Mouse (Mus musculus): ENCODE results near the gene Max.
A peak's percentile ranks its signal among the peaks of the same experiment; 100 is the strongest.

Max gene

GRCm38 (mm10) chr12:76954698-76955423 is 7.1 kb downstream of the Max start:
- DNase-seq, result peak; percentile 80

- DNase-seq, result no peak
These were observed 8.1 kb downstream of the Max start for GRCm38 (mm10) chr12:76953750-76954363.

GRCm38 (mm10) chr12:76950330-76950729 is 11.7 kb downstream of the Max start:
- DNase-seq, result no peak

DNA sequence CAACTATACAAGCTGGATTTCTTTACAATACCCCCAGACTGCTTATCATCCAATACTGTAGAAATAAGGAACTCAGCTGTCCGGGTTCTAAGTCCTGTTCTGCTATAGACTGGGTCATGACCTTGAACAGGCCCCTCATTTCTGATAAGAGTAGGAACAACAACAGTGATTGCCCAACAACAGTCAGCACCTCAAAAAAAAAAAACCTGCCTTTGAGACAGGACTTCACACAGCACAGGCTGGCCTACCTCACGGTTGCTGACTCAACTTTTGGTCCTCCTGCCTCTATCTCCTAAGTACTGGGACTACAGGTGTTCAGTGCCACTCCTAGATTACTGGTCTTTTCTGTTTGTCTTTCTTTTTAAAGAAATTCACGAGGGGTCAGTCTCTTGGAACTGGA is 13.2 kb downstream of the Max start:
- DNase-seq, result no peak

DNA sequence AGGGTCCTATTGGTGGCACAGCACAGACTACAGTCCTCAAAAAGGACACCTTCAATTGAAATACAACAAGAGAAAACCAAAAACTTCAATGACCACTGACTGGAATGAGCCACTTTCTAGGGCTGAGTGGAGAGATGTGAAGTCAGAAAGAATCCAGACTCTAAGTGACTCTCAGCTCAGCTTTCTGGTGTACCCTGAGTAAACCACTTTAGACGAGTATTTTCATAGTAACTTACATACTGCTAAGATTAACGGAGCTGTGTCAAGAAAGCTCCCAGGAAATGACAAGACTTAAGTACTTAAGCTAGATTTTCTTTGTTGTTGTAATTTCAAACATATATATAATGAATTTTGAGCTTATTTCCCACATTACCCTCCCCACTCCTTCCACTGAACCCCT is 13.8 kb downstream of the Max start:
- DNase-seq, result no peak

- DNase-seq, result no peak
These were observed 14.5 kb downstream of the Max start for GRCm38 (mm10) chr12:76947487-76947886.

DNA sequence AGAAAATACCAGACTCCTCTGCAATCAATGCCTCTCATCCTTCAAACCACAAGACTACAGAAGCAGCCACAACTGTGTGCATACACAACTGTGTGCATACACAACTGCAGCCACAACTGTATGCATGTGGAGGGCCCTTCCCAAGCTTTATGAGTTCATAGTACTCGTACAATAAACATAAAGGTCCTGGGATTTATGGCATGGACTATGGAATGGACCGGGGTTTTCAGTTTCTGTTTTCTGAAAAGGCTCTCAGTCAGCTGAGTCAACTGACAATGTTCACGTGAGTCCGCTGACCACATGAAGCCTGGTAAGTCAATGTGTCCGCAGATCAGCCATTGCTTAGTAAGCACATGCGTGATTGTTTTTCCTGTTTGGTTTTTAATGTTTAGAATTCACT is 18.5 kb downstream of the Max start:
- no peak for DNase-seq

DNA sequence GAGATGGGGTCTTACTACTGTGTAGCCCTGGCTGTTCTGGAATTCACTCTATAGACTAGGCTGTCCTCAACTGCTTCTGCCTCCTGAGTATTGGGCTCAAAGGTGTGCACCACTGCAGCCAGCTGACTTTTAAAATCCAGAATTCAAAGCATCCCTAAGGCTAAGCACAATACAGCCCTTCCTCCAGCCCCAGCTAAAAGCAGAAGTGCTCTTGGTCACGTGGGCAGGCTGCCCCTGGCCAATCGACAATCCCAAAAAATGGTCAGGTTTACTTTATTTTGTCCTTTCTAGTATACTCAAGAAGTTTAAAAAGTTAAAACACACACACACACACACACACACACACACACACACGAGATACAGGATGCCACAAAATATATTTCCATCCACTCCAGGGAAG is 19.0 kb downstream of the Max start:
- DNase-seq, result no peak

- no peak for DNase-seq
These were observed 19.5 kb downstream of the Max start for GRCm38 (mm10) chr12:76942476-76942875.

- no peak for DNase-seq
These were observed 20.5 kb downstream of the Max start for GRCm38 (mm10) chr12:76941524-76941923.

DNA sequence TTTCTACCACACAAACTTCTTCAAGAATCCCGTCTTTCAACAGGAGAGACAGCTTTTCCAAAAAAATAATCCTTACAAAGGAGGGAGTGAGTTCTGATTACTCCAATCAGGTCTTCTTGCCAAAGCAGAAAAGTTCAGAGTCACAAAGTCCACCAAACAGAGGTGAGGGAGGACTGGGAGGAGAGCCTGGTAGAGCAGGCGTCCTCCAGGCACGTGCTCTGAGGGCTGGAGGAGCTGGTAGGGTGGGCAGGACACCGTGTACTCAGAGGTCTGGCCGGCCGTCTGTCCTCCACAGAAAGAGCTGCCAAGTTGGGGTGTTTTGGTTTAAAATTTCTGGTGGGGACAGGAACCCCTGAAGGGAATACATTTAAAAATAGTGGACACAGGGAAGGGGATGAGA is 24.0 kb downstream of the Max start:
- DNase-seq, result no peak

DNA sequence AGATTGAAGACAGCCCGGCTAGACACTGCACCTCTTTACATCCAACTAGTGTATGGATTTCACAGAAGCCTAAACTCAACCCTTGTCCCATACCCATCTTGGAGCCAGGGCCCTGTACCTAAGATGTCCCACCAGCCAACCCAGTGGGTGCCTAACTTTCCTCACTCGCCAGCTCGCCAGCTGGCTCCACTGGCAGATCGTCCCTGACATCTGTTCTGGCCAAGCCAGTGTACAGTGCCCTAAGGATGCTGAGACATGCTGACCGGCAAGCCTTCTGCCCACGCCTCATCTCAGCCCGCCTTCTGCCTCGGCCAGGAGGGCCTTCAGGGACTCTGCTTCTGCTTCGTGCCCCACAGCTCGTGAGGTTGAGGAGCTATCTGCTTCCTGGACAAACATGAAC is 25.8 kb downstream of the Max start:
- no peak for DNase-seq

DNA sequence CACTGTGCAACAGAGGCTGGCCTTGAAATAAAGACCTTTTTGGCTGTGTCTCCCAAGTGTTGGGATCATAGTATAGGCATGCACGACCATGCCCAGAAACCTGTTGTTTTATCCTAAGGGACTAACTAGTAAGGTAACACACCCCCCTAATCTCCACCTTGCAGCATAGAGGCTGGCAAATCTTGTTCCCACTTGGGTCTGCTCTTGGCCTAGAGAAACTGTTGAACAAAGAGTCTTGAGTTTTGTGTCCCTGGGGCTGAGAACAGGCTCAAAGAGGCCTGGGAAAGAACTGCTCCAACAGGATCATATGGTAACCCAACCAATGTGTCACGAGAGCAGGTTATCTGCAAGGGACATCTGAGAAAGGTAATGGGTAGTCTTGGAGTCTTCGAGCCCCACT is 27.6 kb downstream of the Max start:
- DNase-seq, result no peak

DNA sequence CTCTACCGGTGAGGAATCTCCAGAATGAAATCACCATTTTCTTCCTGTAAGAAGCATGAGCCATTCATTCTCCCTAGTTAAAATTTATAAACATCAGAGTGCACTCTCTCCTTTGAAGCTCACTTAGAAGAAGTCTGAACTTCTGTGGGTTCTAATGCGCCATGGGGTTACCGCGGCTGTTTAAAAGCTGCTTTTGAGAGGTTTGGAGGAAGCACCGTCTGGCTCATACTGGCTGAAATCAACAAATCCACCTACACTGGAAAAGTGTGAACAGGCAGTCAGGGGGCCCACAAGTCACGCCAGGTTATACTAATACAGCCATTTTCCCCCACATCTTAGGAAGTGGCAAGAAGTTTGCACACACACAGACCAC is 29.3 kb downstream of the Max start:
- no peak for DNase-seq

DNA sequence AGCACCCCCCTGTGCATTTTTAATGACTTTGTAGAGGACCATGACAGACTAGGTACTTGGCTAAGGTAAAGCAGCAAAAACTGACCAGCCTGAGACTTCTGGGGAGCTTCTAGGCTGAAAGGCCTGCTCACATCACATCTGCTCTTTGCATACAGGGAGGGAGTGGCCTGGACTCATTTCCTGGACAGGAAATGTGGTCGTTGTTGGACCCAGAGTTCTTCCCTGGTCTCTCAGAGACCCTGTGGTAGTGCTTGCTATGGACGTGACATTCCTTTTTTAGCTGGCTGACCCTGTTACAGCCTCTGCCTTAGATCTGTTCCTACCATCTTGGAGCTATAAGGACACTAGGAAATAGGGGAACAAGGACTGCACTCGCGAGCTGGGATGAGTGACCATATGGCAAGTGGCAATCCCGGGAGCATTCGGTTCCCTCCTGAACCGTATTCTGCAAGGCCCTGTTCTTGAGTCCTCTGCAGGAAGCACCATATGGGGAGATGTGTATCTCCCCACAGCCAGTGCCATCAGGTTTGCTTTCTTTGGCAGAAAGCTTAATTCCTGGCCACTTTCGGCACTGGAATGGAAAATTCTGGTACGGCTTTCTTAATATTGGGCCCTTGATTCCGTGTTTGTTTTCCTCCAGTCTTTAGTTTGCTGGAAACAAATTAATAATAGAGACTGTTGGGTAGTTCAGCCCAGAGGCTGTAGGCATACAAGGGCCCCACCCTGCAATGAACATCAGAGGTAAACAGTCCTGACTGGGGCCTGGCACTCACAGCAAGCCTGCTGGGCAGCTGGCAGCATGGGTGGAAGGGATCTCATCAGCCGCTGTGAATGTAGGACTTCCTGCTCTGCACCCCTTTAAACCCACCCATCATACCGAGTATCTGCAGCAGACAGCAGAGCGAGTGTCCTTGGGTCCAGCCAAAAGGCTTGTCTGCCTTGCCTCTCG is 30.0 kb downstream of the Max start:
- no peak for DNase-seq

- no peak for DNase-seq
These were observed 31.8 kb downstream of the Max start for GRCm38 (mm10) chr12:76930177-76930576.

GRCm38 (mm10) chr12:76927539-76927938 is 34.5 kb downstream of the Max start:
- DNase-seq, result peak; percentile 41

DNA sequence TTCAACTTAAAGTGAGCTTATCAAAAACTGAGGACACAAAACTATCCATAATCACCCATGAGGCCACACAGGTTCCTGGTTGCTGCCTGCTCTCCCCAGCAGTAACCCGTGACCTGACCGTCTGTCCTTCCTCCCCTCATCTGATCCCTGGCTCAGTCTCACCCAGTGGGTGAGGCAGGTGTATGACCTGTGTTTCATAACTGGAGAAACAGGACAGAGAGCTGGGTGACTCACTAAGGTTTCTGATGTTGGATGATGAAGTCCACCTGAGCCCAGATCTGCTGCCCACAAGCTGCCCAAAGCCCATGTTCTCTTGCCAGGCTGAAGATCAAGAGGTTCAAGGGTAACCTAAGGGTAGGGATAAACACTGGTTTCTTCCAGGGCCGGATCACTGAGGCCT is 35.0 kb downstream of the Max start:
- DNase-seq, result no peak

- DNase-seq, result no peak
These were observed 35.6 kb downstream of the Max start for GRCm38 (mm10) chr12:76926338-76926945.

DNA sequence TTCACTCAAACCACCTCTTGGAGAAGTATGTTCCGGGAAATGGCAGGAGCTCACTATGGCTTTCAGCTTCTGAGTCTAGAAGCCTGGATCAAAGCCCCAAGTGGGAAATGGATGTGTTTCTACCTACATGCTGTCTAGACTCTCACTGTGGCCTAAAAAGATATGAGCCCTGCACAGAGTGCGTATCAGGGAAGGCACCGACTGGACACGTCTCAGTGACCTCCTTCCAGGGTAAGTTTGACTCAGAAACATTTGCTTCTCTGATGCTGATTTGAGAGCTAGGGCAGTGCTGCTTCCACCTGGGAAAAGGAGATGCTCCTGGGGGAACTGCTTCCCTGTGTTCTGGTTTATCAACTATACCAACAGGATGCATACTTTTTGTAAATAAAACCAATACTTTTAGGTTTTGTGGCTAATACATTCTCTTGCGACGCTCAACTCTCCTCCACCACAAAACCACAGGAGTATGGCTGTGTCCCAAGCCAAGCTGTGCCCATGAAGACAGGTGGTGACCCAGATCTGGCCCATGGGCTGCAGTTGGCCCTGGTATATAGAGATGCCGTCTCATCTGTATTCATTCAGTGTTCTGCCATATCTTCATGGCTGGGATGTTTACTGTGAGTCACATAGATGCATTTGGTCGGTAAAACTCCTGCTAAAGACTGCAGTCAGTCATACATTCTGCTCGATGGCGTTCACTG is 36.9 kb downstream of the Max start:
- no peak for DNase-seq

DNA sequence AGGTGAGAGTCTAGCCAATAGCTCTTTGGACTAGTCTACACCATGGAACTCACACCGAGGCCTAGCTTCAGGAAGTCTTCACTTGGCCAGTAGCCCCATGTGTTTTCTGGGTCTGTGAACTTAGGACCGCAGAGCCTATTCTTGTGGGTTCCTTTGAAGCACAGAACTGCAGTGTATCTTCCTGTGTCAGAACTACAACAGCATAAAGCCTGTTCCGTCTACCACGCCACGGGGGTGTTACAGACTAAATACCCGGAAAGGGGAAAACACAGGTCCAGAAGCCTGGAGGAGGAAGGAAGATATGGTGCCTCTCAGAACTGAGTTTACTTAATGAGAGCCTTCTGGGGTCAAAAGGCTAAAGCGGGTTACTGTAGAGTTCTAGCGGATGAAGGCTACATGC is 38.9 kb downstream of the Max start:
- no peak for DNase-seq

- DNase-seq, result peak; percentile 24
These were observed 41.0 kb downstream of the Max start for GRCm38 (mm10) chr12:76920990-76921389.

DNA sequence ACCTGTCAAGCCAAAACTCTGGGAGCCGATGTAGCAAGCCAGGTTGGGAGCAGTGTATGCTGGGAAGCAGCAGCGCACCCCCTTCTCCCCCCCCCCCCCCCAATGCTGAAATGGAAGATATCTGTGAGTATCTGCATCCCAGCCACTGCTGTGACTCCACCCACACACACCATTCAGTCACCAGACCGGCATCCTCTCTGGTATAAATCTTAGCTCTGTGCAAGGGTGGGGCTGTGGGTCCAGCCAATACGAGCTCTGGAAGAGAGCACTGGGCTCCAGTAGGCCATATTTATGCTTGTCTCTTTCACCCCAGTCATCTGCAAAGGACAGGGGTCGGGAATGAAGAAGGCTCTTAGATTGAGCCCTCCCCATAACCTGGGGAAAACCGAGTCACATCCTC is 41.6 kb downstream of the Max start:
- DNase-seq, result no peak

Measured in kidney, postnatal 10 days (tissue).